10 mouse cellular contexts compared by ENCODE assay signal in the genomic region with DNA sequence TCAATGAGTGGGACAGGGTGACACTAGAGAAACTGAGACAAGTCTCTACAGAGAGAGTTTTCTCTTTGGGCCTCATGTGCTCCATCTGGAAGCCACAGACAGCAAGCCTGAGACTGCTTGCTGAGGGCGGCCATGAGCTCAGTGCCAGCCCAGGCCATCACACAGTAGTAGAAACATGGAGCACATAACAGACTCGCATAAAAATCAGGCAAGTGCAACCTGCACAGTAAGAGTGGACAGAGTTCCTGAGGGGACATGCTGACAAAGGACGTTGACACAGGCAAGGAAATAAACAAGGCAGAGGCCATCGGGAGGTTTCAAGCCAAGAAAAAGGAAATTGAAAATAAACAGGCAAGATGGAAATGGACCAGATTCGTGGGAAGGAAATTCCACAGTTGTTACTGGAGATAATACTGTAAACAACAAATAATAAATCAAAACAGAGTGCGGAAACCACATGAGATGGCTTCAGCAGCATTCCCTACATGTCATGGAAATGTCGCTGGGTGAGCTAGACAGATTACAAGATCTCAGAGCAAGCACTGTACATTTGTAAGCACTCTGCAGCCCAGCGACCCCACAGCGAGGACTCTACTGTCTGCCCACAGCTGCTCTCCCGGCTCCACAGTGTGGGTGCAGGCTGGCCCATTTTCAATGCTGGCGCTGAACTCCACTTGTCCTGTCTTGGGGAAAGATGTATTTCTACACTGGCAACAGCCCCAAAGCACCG.
DNase-seq lines count a peak whose midpoint lies in the region; ATAC-seq and TF ChIP-seq lines count a peak whose summit lies in the region.
"Had no signal": no experiment of that assay in that cellular context is flagged by ENCODE, and none has a peak within 500 bp of the region (broad histone marks: within the 10 kb centered on the region; RNA-seq: fewer than 3 reads in every experiment).

No protein-coding gene starts in this region.

- no peak overlapping the region for H3K9ac ChIP-seq in lung, embryonic 14.5 days
- H3K9ac ChIP-seq: midbrain, embryonic 12.5 days had no signal

- H3K36me3 ChIP-seq in kidney, adult 2 months (ENCODE audit: control insufficient read depth, insufficient read depth, low read length): no peaks in the 10 kb centered on the region
- H3K36me3 ChIP-seq in lung, embryonic 14.5 days (ENCODE audit: insufficient read depth): no peaks in the 10 kb centered on the region
- H3K36me3 ChIP-seq: midbrain, embryonic 12.5 days had no signal

- intact Hi-C loops in gastrocnemius, adult 2 months (cut with DNase I): loop anchor here (1.0 to 5.0 kb wide), 2 partner anchors 70 to 152 kb away; no protein-coding TSS in a partner anchor
- intact Hi-C loops in gastrocnemius, postnatal 14 days (cut with DNase I; ENCODE audit: low total_unique reads): no loop called here
- intact Hi-C loops in left cerebral cortex, postnatal 36 days (cut with DNase I): loop anchor here (5.0 kb wide), 1 partner anchor 150 kb away; no protein-coding TSS in a partner anchor

- H3K27me3 ChIP-seq in kidney, adult 2 months (replicated peaks; ENCODE audit: control insufficient read depth, insufficient read depth, low read length): no peaks in the 10 kb centered on the region
- no peaks in the 10 kb centered on the region for H3K27me3 ChIP-seq in lung, embryonic 14.5 days (ENCODE audit: insufficient read depth, low read length)
- H3K27me3 ChIP-seq: midbrain, embryonic 12.5 days had no signal

- peak overlapping the region; percentile 61 for H3K27ac ChIP-seq in gastrocnemius, adult 2 months
- peak overlapping the region; percentile 90 for H3K27ac ChIP-seq in kidney, adult 2 months (ENCODE audit: insufficient read depth, low read depth, low read length)
- H3K27ac ChIP-seq in lung, embryonic 14.5 days (ENCODE audit: low read depth): peak overlapping the region; percentile 71
- H3K27ac ChIP-seq: midbrain, embryonic 12.5 days had no signal

- H3K9me3 ChIP-seq in lung, embryonic 14.5 days (ENCODE audit: low read depth, low read length): no peaks in the 10 kb centered on the region
- H3K9me3 ChIP-seq: midbrain, embryonic 12.5 days had no signal

- peak overlapping the region; percentile 23 for H3K4me3 ChIP-seq in gastrocnemius, adult 2 months
- no peak overlapping the region; the same call in 1 of the 2 replicates for H3K4me3 ChIP-seq in kidney, adult 2 months (ENCODE audit: insufficient read depth, low read depth, low read length)
- H3K4me3 ChIP-seq in lung, embryonic 14.5 days (ENCODE audit: low read depth, low read length): no peak overlapping the region
- H3K4me3 ChIP-seq: erythroblast, embryonic 14.5 days; midbrain, embryonic 12.5 days had no signal

- TF ChIP-seq CTCF in gastrocnemius, adult 2 months (IDR thresholded peaks at IDR 0.05): no peak
- no peak for TF ChIP-seq CTCF in kidney, adult 2 months (conservative IDR thresholded peaks at IDR 0.05; ENCODE audit: insufficient read depth, insufficient read length, low read depth, low read length)
- no peak for TF ChIP-seq CTCF in lung, embryonic 14.5 days (IDR thresholded peaks at IDR 0.05; ENCODE audit: low read depth)

- ATAC-seq in lung, embryonic 14.5 days (ENCODE audit: insufficient read depth): peak; percentile 93

- WGBS in kidney, adult 2 months: 61% methylated on average over 12 of the region's 12 CpGs
- WGBS in lung, embryonic 14.5 days: 33% methylated on average over 12 of the region's 12 CpGs

- peak overlapping the region; percentile 38; the same call in 1 of the 2 replicates for H3K4me2 ChIP-seq in lung, embryonic 14.5 days
- H3K4me2 ChIP-seq: midbrain, embryonic 12.5 days had no signal

- TF ChIP-seq POLR2A in kidney, adult 2 months (IDR thresholded peaks at IDR 0.05; ENCODE audit: low read depth, low read length): no peak

- peak; percentile 29 for DNase-seq in gastrocnemius, adult 2 months
- no peak for DNase-seq in gastrocnemius, postnatal 14 days
- peak; percentile 53 for DNase-seq in 3T3-L1 (ENCODE audit: low read depth, low spot score)
- peak; percentile 85 for DNase-seq in kidney, adult 2 months
- DNase-seq in lung, embryonic 14.5 days: peak; percentile 90
- no peak for DNase-seq in layer of hippocampus, adult 8-10 months (ENCODE audit: low spot score in 2 of 2)
- DNase-seq in right cerebral cortex, postnatal 36 days (ENCODE audit: low spot score in 2 of 2): no peak
- DNase-seq in left cerebral cortex, postnatal 36 days (ENCODE audit: low spot score in 2 of 2): no peak

- peaks cover 11% of the 10 kb centered on the region for H3K4me1 ChIP-seq in kidney, adult 2 months (ENCODE audit: control insufficient read depth, insufficient read depth, low read length)
- peaks cover 36% of the 10 kb centered on the region for H3K4me1 ChIP-seq in lung, embryonic 14.5 days (ENCODE audit: insufficient read depth)
- H3K4me1 ChIP-seq: midbrain, embryonic 12.5 days had no signal

Comparison
In these comparisons a context has a peak if more than half of its experiments do, and no peak if none do; other contexts are left out.
1. DNase-seq: peak in gastrocnemius, adult 2 months (single experiment), 3T3-L1 (single experiment), kidney, adult 2 months (single experiment) and lung, embryonic 14.5 days (single experiment); none in gastrocnemius, postnatal 14 days (single experiment), layer of hippocampus, adult 8-10 months (0 of 2), right cerebral cortex, postnatal 36 days (0 of 2) and left cerebral cortex, postnatal 36 days (0 of 2).
2. Peak in every context shown above with its lines, with median percentiles within 50 percentile points of each other: H3K27ac ChIP-seq.